Mouse (Mus musculus) hindbrain, embryonic 16.5 days (tissue): Measurements from ENCODE around the gene Bco1. TPM values are rescaled to one million over a fixed set of nuclear protein-coding genes. Genes with fewer than 3 reads are reported as not detected.

Experiments
- ATAC-seq: fragments of 200-750 bp; cut with Nextera tagmentation; 2 replicates; pipeline ENCODE4 v1.8.0; 2017; ENCODE audit warnings: moderate TSS enrichment, moderate library complexity
- H3K27ac ChIP-seq: fragments of 300-500 bp; sonication (generic); 2 replicates; pipeline ENCODE4 v1.5.1; 2014; ENCODE audit warnings: low read depth, mild to moderate bottlenecking, control low read depth, low read length, moderate library complexity
- H3K27me3 ChIP-seq: fragments of 300-500 bp; sonication (generic); replicated peaks from 2 replicates; pipeline ENCODE4 v1.6.1; 2014; ENCODE audit warnings: low read length; ENCODE audit not compliant: control insufficient read depth, insufficient read depth
- H3K36me3 ChIP-seq: fragments of 300-500 bp; sonication (generic); 2 replicates; pipeline ENCODE4 v1.6.1; 2014; ENCODE audit warnings: mild to moderate bottlenecking, low read length, moderate library complexity, mixed read lengths; ENCODE audit not compliant: control insufficient read depth, insufficient read depth
- H3K4me1 ChIP-seq: fragments of 300-500 bp; sonication (generic); 2 replicates; pipeline ENCODE4 v1.6.1; 2014; ENCODE audit warnings: low read depth, low read length; ENCODE audit not compliant: control insufficient read depth, insufficient read depth
- H3K4me2 ChIP-seq: fragments of 300-500 bp; sonication (generic); 2 replicates; pipeline ENCODE4 v1.6.1; 2014; ENCODE audit warnings: mild to moderate bottlenecking, low read length, control low read depth, moderate library complexity
- H3K4me3 ChIP-seq: fragments of 300-500 bp; sonication (generic); 2 replicates; pipeline ENCODE4 v1.5.1; 2014; ENCODE audit warnings: mild to moderate bottlenecking, low read length, control low read depth, moderate library complexity
- H3K9ac ChIP-seq: fragments of 300-500 bp; sonication (generic); 2 replicates; pipeline ENCODE4 v1.6.1; 2014; ENCODE audit warnings: low read depth, mild to moderate bottlenecking, control low read depth, low read length, moderate library complexity
- H3K9me3 ChIP-seq: fragments of 300-500 bp; sonication (generic); 2 replicates; pipeline ENCODE4 v1.6.1; 2014; ENCODE audit warnings: mild to moderate bottlenecking, low read length, moderate library complexity; ENCODE audit not compliant: control insufficient read depth
- WGBS: fragments of 180-500 bp; shearing (Covaris S2); extraction: QIAGEN DNeasy Blood & Tissue Kit; methylation state at CpG from one replicate; pipeline ENCODE4 v1.1.7; 2014; 5-methylcytosine and 5-hydroxymethylcytosine counted together
- polyA plus RNA-seq: library from polyadenylated mRNA; unstranded; fragments of >200 nt; fragmentation: Nextera tagmentation; extraction: Ambion mirVana; gene quantifications from 2 replicates; pipeline ENCODE4 v1.2.1, GENCODE M21; 2015

The Bco1 gene
- polyA plus RNA-seq, 1 experiment from 2014 or later: 0.41 TPM

GRCm38 (mm10) chr8:117109801-117110390, 14.2 kb downstream of the Bco1 start:
- Histone ChIP-seq H3K27me3 (no peaks in the 10 kb centered on the region), H3K4me3 (no peak overlapping the region), H3K9ac (no peak overlapping the region), H3K4me1 (no peaks in the 10 kb centered on the region), H3K36me3 (no peaks in the 10 kb centered on the region), H3K9me3 (no peaks in the 10 kb centered on the region), H3K4me2 (no peak overlapping the region), H3K27ac (no peak overlapping the region)
- no peak for ATAC-seq
- WGBS: 58% methylated on average over 16 of the region's 16 CpGs

GRCm38 (mm10) chr8:117111641-117112040, 16.0 kb downstream of the Bco1 start:
- Histone ChIP-seq H3K36me3 (no peaks in the 10 kb centered on the region), H3K27ac (no peak overlapping the region), H3K9me3 (no peaks in the 10 kb centered on the region), H3K4me3 (no peak overlapping the region), H3K27me3 (no peaks in the 10 kb centered on the region), H3K9ac (no peak overlapping the region), H3K4me2 (no peak overlapping the region), H3K4me1 (peaks cover 4% of the 10 kb centered on the region)
- 86% methylated on average over 3 of the region's 3 CpGs for WGBS
- ATAC-seq: no peak

GRCm38 (mm10) chr8:117112261-117112660, 16.6 kb downstream of the Bco1 start:
- WGBS: 71% methylated on average over 8 of the region's 8 CpGs
- Histone ChIP-seq H3K27me3 (no peaks in the 10 kb centered on the region), H3K36me3 (no peaks in the 10 kb centered on the region), H3K9me3 (no peaks in the 10 kb centered on the region), H3K4me1 (peaks cover 4% of the 10 kb centered on the region), H3K4me2 (no peak overlapping the region), H3K4me3 (no peak overlapping the region), H3K9ac (no peak overlapping the region), H3K27ac (no peak overlapping the region)
- ATAC-seq: no peak

GRCm38 (mm10) chr8:117115094-117115493, 19.4 kb downstream of the Bco1 start:
- no peaks in the 10 kb centered on the region for H3K27me3 ChIP-seq
- H3K4me3 ChIP-seq: no peak overlapping the region
- no peak overlapping the region for H3K4me2 ChIP-seq
- H3K4me1 ChIP-seq: peaks cover 4% of the 10 kb centered on the region
- ATAC-seq: no peak
- H3K27ac ChIP-seq: no peak overlapping the region
- H3K9me3 ChIP-seq: no peaks in the 10 kb centered on the region
- H3K9ac ChIP-seq: no peak overlapping the region
- no peaks in the 10 kb centered on the region for H3K36me3 ChIP-seq
- WGBS: 51% methylated on average over 6 of the region's 6 CpGs

- no peak for ATAC-seq
- 16% methylated on average over 13 of the region's 13 CpGs for WGBS
Observed at GRCm38 (mm10) chr8:117115676-117116446, 20.2 kb downstream of the Bco1 start.

GRCm38 (mm10) chr8:117116534-117116933, 20.9 kb downstream of the Bco1 start:
- WGBS: 77% methylated on average over 7 of the region's 7 CpGs
- Histone ChIP-seq H3K27ac (no peak overlapping the region), H3K4me2 (no peak overlapping the region), H3K9me3 (no peaks in the 10 kb centered on the region), H3K4me1 (peaks cover 4% of the 10 kb centered on the region), H3K36me3 (no peaks in the 10 kb centered on the region), H3K27me3 (no peaks in the 10 kb centered on the region), H3K9ac (no peak overlapping the region), H3K4me3 (no peak overlapping the region)
- no peak for ATAC-seq

More at GRCm38 (mm10) chr8:117115676-117116446, 20.2 kb downstream of the Bco1 start:
- H3K36me3 ChIP-seq: no peaks in the 10 kb centered on the region
- H3K4me3 ChIP-seq: no peak overlapping the region
- no peak overlapping the region for H3K9ac ChIP-seq
- H3K27ac ChIP-seq: no peak overlapping the region
- no peaks in the 10 kb centered on the region for H3K27me3 ChIP-seq
- peak overlapping the region; percentile 27; the same call in 1 of the 2 replicates for H3K4me2 ChIP-seq
- H3K9me3 ChIP-seq: no peaks in the 10 kb centered on the region
- peaks cover 4% of the 10 kb centered on the region for H3K4me1 ChIP-seq

DNA sequence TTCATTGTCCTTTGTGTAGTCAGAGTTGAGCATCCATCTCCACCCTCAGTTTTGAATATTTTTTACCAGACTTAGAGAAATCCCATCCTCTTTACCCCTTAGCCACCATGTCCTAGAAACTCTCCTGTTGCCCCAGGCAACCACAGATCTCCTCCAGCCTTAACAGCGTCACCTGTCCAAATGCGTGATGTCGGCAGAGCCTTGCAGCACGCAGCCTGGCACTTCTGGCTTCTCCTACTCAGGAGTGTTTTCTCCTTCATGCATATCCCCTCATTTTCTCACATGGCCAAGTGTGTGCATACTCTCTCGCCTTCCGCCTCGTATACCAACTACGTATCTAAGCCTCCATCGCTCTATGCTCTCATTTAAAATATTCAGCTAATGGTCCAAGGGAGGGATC, 22.8 kb downstream of the Bco1 start:
- H3K27me3 ChIP-seq: no peaks in the 10 kb centered on the region
- no peak for ATAC-seq
- no peak overlapping the region for H3K27ac ChIP-seq

DNA sequence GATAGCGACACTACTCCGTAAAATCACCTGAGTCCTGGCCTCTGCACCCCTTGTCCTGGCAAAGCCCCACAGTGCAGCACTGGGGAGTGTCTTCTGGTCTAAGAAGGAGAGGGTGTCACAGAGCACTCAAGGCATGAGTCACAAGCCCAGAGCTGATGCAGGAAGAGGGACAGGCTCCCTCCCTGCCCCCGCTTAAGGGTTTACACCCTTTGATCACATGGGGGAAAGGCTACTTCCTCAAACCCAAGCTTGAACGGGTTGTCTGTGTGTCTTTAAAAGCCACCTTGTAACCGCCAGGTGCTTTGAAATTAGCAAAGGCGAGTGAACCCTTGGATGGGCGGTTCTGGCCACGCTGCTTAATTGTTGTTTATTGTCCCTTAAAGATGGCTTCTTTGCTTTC, 25.6 kb downstream of the Bco1 start:
- ATAC-seq: no peak
- WGBS: 59% methylated on average over 8 of the region's 8 CpGs
- no peak overlapping the region for H3K4me2 ChIP-seq

More for the DNA sequence above, 22.8 kb downstream of the Bco1 start:
- no peaks in the 10 kb centered on the region for H3K9me3 ChIP-seq
- 85% methylated on average over 9 of the region's 9 CpGs for WGBS
- no peak overlapping the region for H3K4me3 ChIP-seq
- H3K4me1 ChIP-seq: peaks cover 4% of the 10 kb centered on the region
- H3K36me3 ChIP-seq: no peaks in the 10 kb centered on the region
- no peak overlapping the region for H3K4me2 ChIP-seq
- no peak overlapping the region for H3K9ac ChIP-seq

GRCm38 (mm10) chr8:117123850-117124633, 28.4 kb downstream of the Bco1 start:
- no peak for ATAC-seq
- H3K4me3 ChIP-seq: no peak overlapping the region
- no peaks in the 10 kb centered on the region for H3K9me3 ChIP-seq
- no peaks in the 10 kb centered on the region for H3K4me1 ChIP-seq
- no peak overlapping the region for H3K9ac ChIP-seq
- no peaks in the 10 kb centered on the region for H3K27me3 ChIP-seq
- no peaks in the 10 kb centered on the region for H3K36me3 ChIP-seq
- WGBS: 82% methylated on average over 13 of the region's 13 CpGs
- H3K4me2 ChIP-seq: no peak overlapping the region
- no peak overlapping the region for H3K27ac ChIP-seq

More for the DNA sequence above, 25.6 kb downstream of the Bco1 start:
- H3K9me3 ChIP-seq: no peaks in the 10 kb centered on the region
- H3K27ac ChIP-seq: no peak overlapping the region
- H3K9ac ChIP-seq: no peak overlapping the region
- H3K4me3 ChIP-seq: no peak overlapping the region
- H3K36me3 ChIP-seq: no peaks in the 10 kb centered on the region
- no peaks in the 10 kb centered on the region for H3K27me3 ChIP-seq
- no peaks in the 10 kb centered on the region for H3K4me1 ChIP-seq
